Mouse (Mus musculus): ENCODE measurements around the gene Zdhhc3.

- no peak for TF ChIP-seq CTCF (IDR thresholded peaks at IDR 0.05; ENCODE audit: low read depth)
- TF ChIP-seq EP300 (optimal IDR thresholded peaks at IDR 0.05), result no peak
Measured at GRCm38 (mm10) chr9:123148430-123148829, 35.4 kb upstream of the Zdhhc3 start.

All from stomach, postnatal 0 days (tissue).